Mouse (Mus musculus) cerebellum, adult 8-10 months (tissue): ENCODE measurements around the gene Ociad2.
A peak's percentile ranks its signal among the peaks of the same experiment; 100 is the strongest.

ENCODE experiments used
- DNase-seq: peaks from one replicate; pipeline ENCODE4 v3.0.0; 2022

Gene Ociad2

GRCm38 (mm10) chr5:73340723-73341235, at the start of gene Ociad2:
Gene Ociad2 (minus strand): TSS chr5:73341028.
- no peak for DNase-seq

GRCm38 (mm10) chr5:73383647-73383970, 42.8 kb upstream of the Ociad2 start:
- DNase-seq, result no peak

- peak; percentile 39 for DNase-seq
Observed at GRCm38 (mm10) chr5:73382737-73383646, 42.2 kb upstream of the Ociad2 start.

GRCm38 (mm10) chr5:73381976-73382540, 41.2 kb upstream of the Ociad2 start:
- no peak for DNase-seq

- no peak for DNase-seq
Observed at GRCm38 (mm10) chr5:73381510-73381909, 40.7 kb upstream of the Ociad2 start.

GRCm38 (mm10) chr5:73380829-73381228, 40.0 kb upstream of the Ociad2 start:
- no peak for DNase-seq

GRCm38 (mm10) chr5:73379908-73380307, 39.1 kb upstream of the Ociad2 start:
- DNase-seq, result peak; percentile 48

GRCm38 (mm10) chr5:73376491-73376890, 35.7 kb upstream of the Ociad2 start:
- DNase-seq, result no peak

GRCm38 (mm10) chr5:73376041-73376440, 35.2 kb upstream of the Ociad2 start:
- DNase-seq, result no peak

- no peak for DNase-seq
Observed at GRCm38 (mm10) chr5:73373184-73373583, 32.4 kb upstream of the Ociad2 start.

- DNase-seq, result no peak
Observed at GRCm38 (mm10) chr5:73372601-73373000, 31.8 kb upstream of the Ociad2 start.

- no peak for DNase-seq
Observed at GRCm38 (mm10) chr5:73369731-73370130, 28.9 kb upstream of the Ociad2 start.

- no peak for DNase-seq
Observed at GRCm38 (mm10) chr5:73368845-73369447, 28.1 kb upstream of the Ociad2 start.

- no peak for DNase-seq
Observed at GRCm38 (mm10) chr5:73367906-73368305, 27.1 kb upstream of the Ociad2 start.

- no peak for DNase-seq
Observed at GRCm38 (mm10) chr5:73364107-73364864, 23.5 kb upstream of the Ociad2 start.

- no peak for DNase-seq
Observed at GRCm38 (mm10) chr5:73362791-73363190, 22.0 kb upstream of the Ociad2 start.

- DNase-seq, result no peak
Observed at GRCm38 (mm10) chr5:73362338-73362737, 21.5 kb upstream of the Ociad2 start.

GRCm38 (mm10) chr5:73360240-73360639, 19.4 kb upstream of the Ociad2 start:
- no peak for DNase-seq

- DNase-seq, result no peak
Observed at GRCm38 (mm10) chr5:73359752-73360141, 18.9 kb upstream of the Ociad2 start.

- no peak for DNase-seq
Observed at GRCm38 (mm10) chr5:73359134-73359751, 18.4 kb upstream of the Ociad2 start.

- DNase-seq, result no peak
Observed at GRCm38 (mm10) chr5:73355393-73355792, 14.6 kb upstream of the Ociad2 start.

- no peak for DNase-seq
Observed at GRCm38 (mm10) chr5:73353978-73354377, 13.2 kb upstream of the Ociad2 start.

GRCm38 (mm10) chr5:73353519-73353918, 12.7 kb upstream of the Ociad2 start:
- no peak for DNase-seq
